Mouse (Mus musculus) midbrain, embryonic 13.5 days (tissue): ENCODE results near the gene Rnh1. TPM values are rescaled to one million over a fixed set of nuclear protein-coding genes. Genes with fewer than 3 reads are reported as not detected.

ENCODE experiments used
- ATAC-seq: fragments of 200-750 bp; cut with Nextera tagmentation; 2 replicates; pipeline ENCODE4 v1.8.0; 2017; ENCODE audit warnings: mild to moderate bottlenecking, moderate TSS enrichment, moderate library complexity
- H3K27ac ChIP-seq: fragments of 300-500 bp; sonication (generic); 2 replicates; pipeline ENCODE4 v1.5.1; 2015; ENCODE audit warnings: inconsistent platforms, mild to moderate bottlenecking, moderate library complexity
- H3K27me3 ChIP-seq: fragments of 300-500 bp; sonication (generic); 2 replicates; pipeline ENCODE4 v1.6.1; 2015; ENCODE audit warnings: mild to moderate bottlenecking, inconsistent platforms
- H3K36me3 ChIP-seq: fragments of 300-500 bp; sonication (generic); 2 replicates; pipeline ENCODE4 v1.6.1; 2015; ENCODE audit warnings: mild to moderate bottlenecking, inconsistent platforms
- H3K4me1 ChIP-seq: fragments of 300-500 bp; sonication (generic); replicated peaks from 2 replicates; pipeline ENCODE4 v1.6.1; 2015; ENCODE audit warnings: inconsistent platforms
- H3K4me2 ChIP-seq: fragments of 300-500 bp; sonication (generic); replicated peaks from 2 replicates; pipeline ENCODE4 v1.6.1; 2015; ENCODE audit warnings: moderate library complexity, mild to moderate bottlenecking, inconsistent platforms
- H3K4me3 ChIP-seq: fragments of 300-500 bp; sonication (generic); replicated peaks from 2 replicates; pipeline ENCODE4 v1.5.1; 2015; ENCODE audit warnings: mild to moderate bottlenecking, inconsistent platforms
- H3K9ac ChIP-seq: fragments of 300-500 bp; sonication (generic); replicated peaks from 2 replicates; pipeline ENCODE4 v1.6.1; 2015; ENCODE audit warnings: mild to moderate bottlenecking, inconsistent platforms
- H3K9me3 ChIP-seq: fragments of 300-500 bp; sonication (generic); 2 replicates; pipeline ENCODE4 v1.6.1; 2016; ENCODE audit warnings: mild to moderate bottlenecking, inconsistent platforms
- WGBS: fragments of 180-500 bp; shearing (Covaris S2); methylation state at CpG from one replicate; pipeline ENCODE4 v1.1.7; 2015; 5-methylcytosine and 5-hydroxymethylcytosine counted together
- polyA plus RNA-seq: library from polyadenylated mRNA; unstranded; fragments of >200 nt; fragmentation: Nextera tagmentation; extraction: Ambion mirVana; gene quantifications from 2 replicates; pipeline ENCODE4 v1.2.1, GENCODE M21; 2015

Rnh1 gene
- polyA plus RNA-seq, 1 experiment from 2014 or later = 45.3 TPM

DNA sequence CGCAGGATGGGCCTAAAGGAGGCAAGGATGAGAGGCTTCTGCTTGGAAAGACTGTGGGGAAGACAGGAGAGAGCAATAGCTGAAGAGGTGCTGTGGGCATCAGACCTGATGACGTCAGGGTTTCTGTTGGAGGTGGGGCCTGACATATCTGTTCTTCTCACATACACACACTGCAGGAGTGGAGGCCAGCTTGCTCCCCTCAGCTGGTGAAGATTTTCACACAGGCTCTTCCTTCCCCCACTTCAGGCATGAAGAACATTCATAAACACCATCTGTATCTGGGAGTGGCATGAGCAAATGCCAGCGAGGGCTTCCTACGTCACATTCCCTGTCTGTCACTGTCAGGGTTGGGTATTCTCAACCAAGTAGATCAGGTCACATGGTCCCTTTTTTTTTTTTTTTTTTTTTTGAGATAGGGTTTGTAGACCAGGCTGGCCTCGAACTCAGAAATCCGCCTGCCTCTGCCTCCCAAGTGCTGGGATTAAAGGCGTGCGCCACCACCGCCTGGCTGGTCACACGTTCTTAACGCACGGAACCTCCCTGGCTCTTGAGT is 26.5 kb downstream of the Rnh1 start:
- 95% methylated on average over 12 of the region's 12 CpGs for WGBS
- H3K36me3 ChIP-seq = peaks cover 51% of the 10 kb centered on the region
- no peak overlapping the region for H3K4me2 ChIP-seq
- H3K9ac ChIP-seq = no peak overlapping the region
- H3K27me3 ChIP-seq = no peaks in the 10 kb centered on the region
- no peak overlapping the region for H3K4me3 ChIP-seq
- no peak for ATAC-seq
- no peaks in the 10 kb centered on the region for H3K4me1 ChIP-seq
- no peak overlapping the region for H3K27ac ChIP-seq
- H3K9me3 ChIP-seq = no peaks in the 10 kb centered on the region

DNA sequence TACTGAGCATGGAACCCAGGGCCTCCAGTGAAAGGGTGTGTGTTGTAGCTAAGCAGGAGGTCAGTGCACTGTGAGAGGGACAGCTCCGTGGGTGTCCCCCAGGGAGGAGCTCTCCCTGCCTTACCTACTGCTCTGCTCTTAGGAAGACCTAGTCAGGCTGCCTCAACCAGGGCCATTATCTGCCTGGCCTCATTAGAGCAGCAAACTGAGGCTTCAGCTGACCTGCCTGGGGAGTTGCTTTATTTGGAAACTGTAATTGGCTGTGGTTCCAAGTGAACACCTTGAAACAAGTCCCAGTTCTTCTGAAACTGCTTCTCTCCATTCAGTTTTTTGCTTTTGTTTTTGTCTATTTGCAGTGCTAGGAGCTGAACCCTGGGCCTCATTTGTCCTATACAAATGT is 27.3 kb downstream of the Rnh1 start:
- Histone ChIP-seq H3K9me3 (no peaks in the 10 kb centered on the region), H3K4me3 (no peak overlapping the region), H3K36me3 (peaks cover 47% of the 10 kb centered on the region), H3K4me2 (no peak overlapping the region), H3K27ac (no peak overlapping the region), H3K4me1 (no peaks in the 10 kb centered on the region), H3K27me3 (no peaks in the 10 kb centered on the region), H3K9ac (no peak overlapping the region)
- ATAC-seq = no peak
- WGBS = 78% methylated on average over 1 of the region's 1 CpGs

DNA sequence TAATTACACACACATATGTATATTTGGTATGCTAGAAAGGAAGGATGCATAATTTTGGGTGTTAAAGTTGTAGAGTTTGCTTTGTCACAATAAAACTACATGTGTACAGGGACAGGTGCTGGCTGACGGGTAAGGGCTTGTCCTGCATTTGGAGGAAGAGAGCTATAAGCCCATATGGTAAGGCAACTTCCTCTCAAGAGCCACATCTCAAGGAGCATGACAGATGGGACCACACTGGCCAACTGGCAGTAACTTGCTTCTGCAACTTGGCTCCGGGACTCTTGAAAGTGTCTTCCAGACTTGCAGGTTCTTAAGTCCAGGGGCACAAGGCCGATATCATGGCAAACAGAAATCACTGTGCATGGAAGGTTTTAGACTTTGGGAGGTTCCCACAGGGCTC is 28.0 kb downstream of the Rnh1 start:
- no peaks in the 10 kb centered on the region for H3K9me3 ChIP-seq
- no peak overlapping the region for H3K9ac ChIP-seq
- no peak overlapping the region for H3K4me2 ChIP-seq
- H3K4me1 ChIP-seq = no peaks in the 10 kb centered on the region
- no peak for ATAC-seq
- no peak overlapping the region for H3K4me3 ChIP-seq
- no peak overlapping the region for H3K27ac ChIP-seq
- H3K36me3 ChIP-seq = peaks cover 47% of the 10 kb centered on the region
- 91% methylated on average over 3 of the region's 3 CpGs for WGBS
- no peaks in the 10 kb centered on the region for H3K27me3 ChIP-seq

DNA sequence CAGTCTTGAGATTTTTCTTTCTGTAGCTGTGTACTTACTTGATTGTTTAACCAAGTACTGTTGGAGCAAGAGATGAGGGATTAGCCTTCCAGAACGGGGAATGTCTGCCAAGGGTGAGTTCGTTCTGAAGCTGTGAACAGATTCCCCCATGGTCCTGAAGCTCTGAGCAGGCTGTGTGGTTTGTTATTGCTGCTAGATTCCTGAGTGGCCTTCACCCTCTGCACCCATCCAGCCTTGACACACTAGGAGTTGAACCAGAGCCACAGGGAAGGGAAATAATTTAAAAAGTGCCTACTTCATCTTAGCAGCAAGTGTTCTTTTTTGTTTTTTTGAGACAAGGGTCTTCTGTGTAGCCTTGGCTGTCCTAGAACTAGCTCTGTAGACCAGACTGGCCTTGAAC is 28.8 kb downstream of the Rnh1 start:
- H3K4me3 ChIP-seq = no peak overlapping the region
- H3K27me3 ChIP-seq = no peaks in the 10 kb centered on the region
- no peak overlapping the region for H3K27ac ChIP-seq
- H3K4me2 ChIP-seq = no peak overlapping the region
- no peak for ATAC-seq
- H3K9me3 ChIP-seq = no peaks in the 10 kb centered on the region
- no peaks in the 10 kb centered on the region for H3K4me1 ChIP-seq
- no peak overlapping the region for H3K9ac ChIP-seq
- WGBS = 86% methylated on average over 2 of the region's 2 CpGs
- H3K36me3 ChIP-seq = peaks cover 52% of the 10 kb centered on the region

DNA sequence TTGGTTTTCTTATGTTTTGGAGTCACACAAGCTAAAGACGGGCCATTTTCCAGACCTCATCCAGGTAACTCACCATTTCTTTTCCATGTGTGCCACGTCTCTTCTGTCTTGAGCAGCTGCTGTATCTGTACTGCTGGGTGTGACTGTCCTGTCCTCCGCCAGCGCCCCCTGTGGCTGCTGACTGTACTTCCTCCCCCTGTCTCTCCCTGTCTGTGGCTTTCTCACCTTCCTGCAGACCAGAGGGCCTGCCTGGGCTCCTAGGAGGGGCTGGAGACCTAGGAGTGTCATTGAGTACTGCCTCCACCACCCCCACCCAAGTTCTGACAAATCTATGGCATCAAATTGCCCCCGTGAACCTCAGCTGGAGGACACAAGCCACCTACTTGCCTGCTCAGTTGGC is 29.5 kb downstream of the Rnh1 start:
- H3K4me1 ChIP-seq = no peaks in the 10 kb centered on the region
- H3K36me3 ChIP-seq = peaks cover 55% of the 10 kb centered on the region
- no peak overlapping the region for H3K4me3 ChIP-seq
- H3K9me3 ChIP-seq = no peaks in the 10 kb centered on the region
- no peak overlapping the region; the same call in 1 of the 2 replicates for H3K9ac ChIP-seq
- 52% methylated on average over 5 of the region's 5 CpGs for WGBS
- no peak overlapping the region for H3K4me2 ChIP-seq
- no peak for ATAC-seq
- H3K27ac ChIP-seq = no peak overlapping the region
- no peaks in the 10 kb centered on the region for H3K27me3 ChIP-seq

DNA sequence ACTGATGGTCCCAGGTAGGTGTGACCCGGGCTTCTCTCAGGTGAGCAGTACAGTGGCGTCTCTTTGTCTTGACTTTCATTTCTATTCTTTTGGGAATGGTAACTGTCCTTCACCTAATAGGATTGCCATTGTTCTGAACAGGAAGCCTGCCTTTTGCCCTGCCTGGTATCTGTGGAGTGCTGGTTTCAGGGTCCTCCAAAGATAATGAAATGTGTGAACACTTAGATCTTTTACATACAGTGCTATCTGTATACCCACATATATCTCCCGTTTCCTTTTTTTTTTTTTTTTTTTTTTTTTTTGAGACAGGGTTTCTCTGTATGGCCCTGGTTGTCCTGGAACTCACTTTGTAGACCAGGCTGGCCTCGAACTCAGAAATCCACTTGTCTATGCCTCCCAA is 31.3 kb downstream of the Rnh1 start:
- ATAC-seq = no peak
- Histone ChIP-seq H3K9ac (no peak overlapping the region), H3K4me2 (no peak overlapping the region), H3K9me3 (no peaks in the 10 kb centered on the region), H3K4me1 (no peaks in the 10 kb centered on the region), H3K27ac (no peak overlapping the region), H3K4me3 (no peak overlapping the region), H3K27me3 (no peaks in the 10 kb centered on the region), H3K36me3 (peaks cover 57% of the 10 kb centered on the region)
- 94% methylated on average over 4 of the region's 4 CpGs for WGBS

DNA sequence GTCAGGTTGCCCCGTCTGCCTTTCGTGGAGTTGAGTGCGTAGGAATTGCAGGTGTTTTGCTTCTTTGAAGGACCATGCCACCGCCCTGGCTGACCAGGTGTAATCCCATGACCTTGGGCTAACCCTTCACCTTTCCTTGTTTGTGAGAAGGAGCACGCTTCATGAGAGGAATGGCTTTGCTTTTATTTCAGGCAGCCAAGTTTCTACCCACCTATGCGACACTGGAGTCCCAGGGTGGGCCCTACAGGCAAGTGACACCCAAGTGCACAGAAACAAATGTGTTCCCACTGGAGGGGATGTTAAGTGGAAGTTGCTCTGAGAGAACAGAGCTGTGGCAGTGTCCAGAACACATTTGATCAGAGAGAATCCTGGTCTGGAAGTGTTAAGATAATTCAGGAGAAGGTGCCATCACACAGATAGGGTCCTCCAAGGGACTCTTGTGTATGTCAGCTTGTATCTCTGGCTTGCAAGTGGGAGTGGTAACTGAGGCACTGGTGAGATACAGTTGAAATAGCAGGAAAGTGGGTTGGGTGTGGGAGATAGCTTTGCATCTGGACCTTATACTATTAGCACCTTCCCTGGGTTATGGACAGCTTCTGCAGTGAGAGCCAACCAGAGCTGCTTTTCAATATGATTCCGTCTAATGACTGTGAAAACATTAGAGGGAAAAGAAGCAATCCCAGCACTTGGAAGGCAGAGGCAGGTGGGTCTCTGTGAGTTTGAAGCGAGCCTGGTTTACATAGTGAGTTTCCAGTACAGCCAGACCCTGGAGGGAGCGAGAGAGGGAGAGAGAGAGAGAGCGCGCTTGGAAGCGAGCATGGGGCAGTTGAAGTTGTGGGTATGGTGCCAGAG is 40.5 kb downstream of the Rnh1 start:
- Histone ChIP-seq H3K9ac (peak overlapping the region; percentile 93), H3K4me1 (peaks cover 27% of the 10 kb centered on the region), H3K27ac (no peak overlapping the region), H3K27me3 (no peaks in the 10 kb centered on the region), H3K4me3 (peak overlapping the region; percentile 89), H3K4me2 (peak overlapping the region; percentile 87), H3K36me3 (peaks cover 23% of the 10 kb centered on the region), H3K9me3 (no peaks in the 10 kb centered on the region)
- ATAC-seq = no peak
- WGBS = 58% methylated on average over 12 of the region's 12 CpGs

DNA sequence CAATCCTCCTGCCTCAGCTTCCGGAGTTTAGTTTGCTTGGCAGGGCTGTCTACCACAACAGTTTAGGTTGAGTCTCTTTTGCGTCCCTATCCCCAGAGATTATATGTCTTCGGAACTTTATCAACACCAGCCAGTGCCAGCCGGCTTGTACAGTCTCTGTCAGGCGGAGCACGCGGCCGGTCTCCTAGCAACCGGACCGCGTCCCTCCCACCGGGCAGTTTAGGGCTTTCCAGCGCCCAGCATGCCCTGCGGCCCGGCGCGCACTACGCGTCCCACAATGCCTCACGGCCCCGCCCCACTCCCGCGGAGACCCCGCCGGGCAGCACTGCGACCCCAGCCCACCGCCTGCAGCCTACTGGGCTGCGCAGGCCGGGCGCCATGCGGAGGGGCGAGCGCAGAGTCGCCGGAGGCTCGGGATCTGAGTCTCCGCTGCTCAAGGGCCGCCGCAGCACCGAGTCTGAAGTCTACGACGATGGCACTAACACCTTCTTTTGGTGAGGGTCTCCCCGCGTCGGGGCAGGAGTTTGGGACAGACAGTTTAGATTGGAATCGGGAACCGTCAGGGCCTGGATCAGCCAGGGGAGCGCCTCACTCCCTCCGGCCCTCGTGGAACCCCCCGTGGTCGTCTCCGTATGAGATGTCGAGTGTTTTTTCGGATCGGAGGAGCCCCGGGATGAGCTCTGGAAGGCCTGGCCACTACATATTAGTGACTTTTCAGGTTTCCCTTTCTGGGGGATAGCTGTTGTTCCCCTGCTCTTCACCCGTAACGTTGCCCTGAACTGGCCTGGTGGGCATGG is 41.4 kb downstream of the Rnh1 start:
- Histone ChIP-seq H3K4me3 (peak overlapping the region; percentile 89), H3K36me3 (peaks cover 14% of the 10 kb centered on the region), H3K9me3 (no peaks in the 10 kb centered on the region), H3K4me2 (peak overlapping the region; percentile 87), H3K27ac (peak overlapping the region; percentile 74), H3K4me1 (peaks cover 27% of the 10 kb centered on the region), H3K27me3 (no peaks in the 10 kb centered on the region), H3K9ac (peak overlapping the region; percentile 93)
- WGBS = under 1% methylated on average over 59 of the region's 59 CpGs
- peak; percentile 100 for ATAC-seq

DNA sequence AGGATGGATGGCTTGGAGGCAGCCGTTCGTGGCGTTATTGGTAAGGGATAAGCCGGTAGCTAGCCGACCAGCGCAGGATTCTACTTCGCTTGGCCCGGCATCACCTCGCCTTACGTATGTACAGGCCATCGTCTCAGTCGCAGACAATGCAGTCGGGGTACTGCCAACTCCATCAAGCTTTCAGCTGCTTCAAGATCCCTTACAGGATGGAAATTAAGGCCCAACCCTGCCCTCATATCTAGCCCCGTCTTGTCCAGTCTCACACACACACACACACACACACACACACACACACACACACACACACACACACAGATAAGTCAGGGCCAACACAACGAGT is 49.2 kb downstream of the Rnh1 start:
- peak overlapping the region; percentile 69 for H3K4me2 ChIP-seq
- peak overlapping the region; percentile 86 for H3K27ac ChIP-seq
- H3K27me3 ChIP-seq = no peaks in the 10 kb centered on the region
- no peaks in the 10 kb centered on the region for H3K4me1 ChIP-seq
- peak overlapping the region; percentile 74 for H3K9ac ChIP-seq
- H3K36me3 ChIP-seq = no peaks in the 10 kb centered on the region
- no peak for ATAC-seq
- H3K4me3 ChIP-seq = peak overlapping the region; percentile 61
- no peaks in the 10 kb centered on the region for H3K9me3 ChIP-seq
- WGBS = 5% methylated on average over 15 of the region's 15 CpGs

DNA sequence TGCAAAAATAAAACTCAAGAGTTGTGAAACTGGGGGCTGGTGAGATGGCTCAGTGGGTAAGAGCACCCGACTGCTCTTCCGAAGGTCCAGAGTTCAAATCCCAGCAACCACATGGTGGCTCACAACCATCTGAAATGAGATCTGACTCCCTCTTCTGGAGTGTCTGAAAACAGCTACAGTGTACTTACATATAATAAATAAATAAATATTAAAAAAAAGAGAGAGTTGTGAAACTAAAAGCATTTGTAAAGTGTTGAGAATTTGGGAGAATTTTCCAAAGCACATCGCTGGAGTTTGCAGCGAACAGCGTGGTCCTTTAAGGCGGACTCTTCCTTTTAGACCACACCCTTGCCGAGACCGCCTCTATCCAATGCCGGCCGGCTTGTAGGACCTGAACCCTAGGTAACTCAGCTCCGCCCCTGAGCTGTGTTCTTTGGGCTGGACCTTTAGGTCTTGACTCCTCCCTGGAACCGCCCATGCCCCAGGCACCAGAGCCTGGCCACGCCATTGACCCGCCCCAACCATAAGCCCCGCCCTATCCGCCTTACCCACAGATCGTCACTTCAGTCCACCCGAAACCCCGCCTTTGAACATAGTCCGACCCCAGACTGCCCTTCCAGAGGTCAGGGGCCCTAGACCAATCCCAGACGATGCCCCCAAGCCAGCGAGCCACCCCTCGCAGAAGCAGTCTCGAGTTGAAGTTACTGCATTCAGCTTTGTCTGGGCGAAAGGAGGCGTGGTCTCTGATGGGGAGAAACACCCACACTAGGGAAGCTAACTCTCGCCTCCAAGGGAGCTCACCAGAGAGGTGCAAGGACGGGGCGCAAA is 49.8 kb downstream of the Rnh1 start:
- H3K36me3 ChIP-seq = no peaks in the 10 kb centered on the region
- peak; percentile 96 for ATAC-seq
- H3K27me3 ChIP-seq = 0 out of 2 replicates have a peak, but pooled peaks cover 5% of the 10 kb centered on the region
- H3K9me3 ChIP-seq = no peaks in the 10 kb centered on the region
- peak overlapping the region; percentile 86 for H3K27ac ChIP-seq
- 2% methylated on average over 29 of the region's 29 CpGs for WGBS
- peak overlapping the region; percentile 61 for H3K4me3 ChIP-seq
- no peaks in the 10 kb centered on the region for H3K4me1 ChIP-seq
- peak overlapping the region; percentile 69 for H3K4me2 ChIP-seq
- peak overlapping the region; percentile 74 for H3K9ac ChIP-seq

DNA sequence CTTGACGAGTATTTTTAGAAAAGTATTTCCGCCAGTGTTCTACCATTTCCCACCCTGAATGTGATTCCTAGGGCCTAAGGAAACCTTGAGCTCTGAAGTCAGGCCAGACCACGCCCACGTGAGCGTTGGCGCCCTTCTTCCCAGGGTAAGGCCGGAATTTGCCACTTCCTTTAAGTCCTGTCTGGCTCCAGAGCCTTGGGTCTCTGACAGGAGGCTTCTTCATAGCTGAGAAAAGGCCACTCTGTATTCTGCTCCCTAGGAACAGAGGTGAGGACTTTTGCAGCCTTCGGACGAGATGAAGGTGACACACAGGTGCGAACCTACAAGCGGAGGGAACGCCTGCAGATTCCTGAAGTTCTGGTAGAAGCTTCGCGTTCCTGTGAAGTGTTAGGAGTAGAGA is 50.4 kb downstream of the Rnh1 start, which contains the start of gene Ptdss2:
Gene Ptdss2, plus strand, starts transcription at position 138 of the 400 bp plus-strand sequence.
- Histone ChIP-seq H3K4me3 (peak within 1 kb of the TSS; percentile 61), H3K9ac (peak within 1 kb of the TSS; percentile 74), H3K27ac (peak within 1 kb of the TSS; percentile 86), H3K4me1 (no peaks in the 10 kb centered on the region), H3K9me3 (no peaks in the 10 kb centered on the region), H3K36me3 (no peaks in the 10 kb centered on the region), H3K4me2 (peak within 1 kb of the TSS; percentile 69), H3K27me3 (peaks cover 10% of the 10 kb centered on the region; the same call in 1 of the 2 replicates)
- no peak for ATAC-seq
- 57% methylated on average over 14 of the region's 14 CpGs for WGBS
